Mouse (Mus musculus) E14TG2a.4 (cell line): Measurements from ENCODE around the gene Chil3.
"Not testable (repeated sequence)": the region's sequence is repeated elsewhere in the genome, so short reads cannot be mapped to it uniquely, and the experiment has no call there.

Source experiments
- CTCF ChIP-seq: conservative IDR thresholded peaks from 2 replicates; pipeline ENCODE4 v1.5.1; 2014; ENCODE audit warnings: low read length
- POU5F1 ChIP-seq: IDR thresholded peaks from 2 replicates; pipeline ENCODE4 v1.6.1; 2014; ENCODE audit warnings: low read length, borderline replicate concordance

- not testable (repeated sequence) for TF ChIP-seq CTCF, POU5F1
Observed at GRCm38 (mm10) chr3:106174971-106175370, 7.6 kb upstream of the Chil3 start.
